Mouse (Mus musculus): ENCODE measurements around the gene Cybrd1.

- no peak for TF ChIP-seq CTCF (IDR thresholded peaks at IDR 0.05; ENCODE audit: low read depth)
- no peak for TF ChIP-seq EP300 (optimal IDR thresholded peaks at IDR 0.05)
Measured at GRCm38 (mm10) chr2:71073828-71074227, 43.9 kb upstream of the Cybrd1 start.

Data from stomach, postnatal 0 days (tissue).